Mouse (Mus musculus) cerebellum, adult 2 months (tissue): Measurements from ENCODE around the gene Carf. TPM values are rescaled to one million over a fixed set of nuclear protein-coding genes. Genes with fewer than 3 reads are reported as not detected.
A peak's percentile ranks its signal among the peaks of the same experiment; 100 is the strongest.

ENCODE experiments used
- DNase-seq, 2 experiments: peaks; one replicate each; pipeline ENCODE4 v3.0.0; 2021
- H3K27ac ChIP-seq: fragments of 200-500 bp; 2 replicates; pipeline ENCODE4 v1.5.1; 2012; ENCODE audit warnings: low read length, control low read depth, inconsistent platforms; ENCODE audit not compliant: insufficient read depth
- H3K27me3 ChIP-seq: fragments of 200-500 bp; 2 replicates; pipeline ENCODE4 v1.6.1; 2012; ENCODE audit warnings: inconsistent platforms, mild to moderate bottlenecking, low read length, moderate library complexity; ENCODE audit not compliant: control insufficient read depth, insufficient read depth
- H3K4me1 ChIP-seq: fragments of 200-500 bp; 2 replicates; pipeline ENCODE4 v1.6.1; 2011; ENCODE audit warnings: low read length; ENCODE audit not compliant: control insufficient read depth, insufficient read depth
- H3K4me3 ChIP-seq: fragments of 200-500 bp; replicated peaks from 2 replicates; pipeline ENCODE3; 2011; ENCODE audit warnings: mild to moderate bottlenecking, low read depth, low read length, control low read depth; ENCODE audit not compliant: insufficient read depth
- CTCF ChIP-seq: fragments of 200-500 bp; IDR thresholded peaks from 2 replicates; pipeline ENCODE4 v1.5.1; 2011; ENCODE audit warnings: low read depth, mild to moderate bottlenecking, control low read depth, low read length, moderate library complexity, borderline replicate concordance; ENCODE audit not compliant: insufficient read depth
- POLR2A ChIP-seq: fragments of 200-500 bp; IDR thresholded peaks from 2 replicates; pipeline ENCODE4 v1.6.1; 2011; ENCODE audit warnings: low read length, control low read depth, borderline replicate concordance; ENCODE audit not compliant: insufficient read depth
- WGBS: fragments of 180-500 bp; shearing (Covaris S2); methylation state at CpG from one replicate; pipeline ENCODE4 v1.1.7; 2018; 5-methylcytosine and 5-hydroxymethylcytosine counted together
- polyA plus RNA-seq: library from polyadenylated mRNA; depleted of rRNA; stranded (reverse); fragments of >200 nt; gene quantifications from 2 replicates; pipeline ENCODE4 v1.2.3, GENCODE M21; 2012

The Carf gene
- polyA plus RNA-seq, 1 experiment = 9.7 TPM

GRCm38 (mm10) chr1:60097277-60098023 is 597 bp upstream of the Carf start:
- under 1% methylated on average over 25 of the region's 25 CpGs for WGBS

DNA sequence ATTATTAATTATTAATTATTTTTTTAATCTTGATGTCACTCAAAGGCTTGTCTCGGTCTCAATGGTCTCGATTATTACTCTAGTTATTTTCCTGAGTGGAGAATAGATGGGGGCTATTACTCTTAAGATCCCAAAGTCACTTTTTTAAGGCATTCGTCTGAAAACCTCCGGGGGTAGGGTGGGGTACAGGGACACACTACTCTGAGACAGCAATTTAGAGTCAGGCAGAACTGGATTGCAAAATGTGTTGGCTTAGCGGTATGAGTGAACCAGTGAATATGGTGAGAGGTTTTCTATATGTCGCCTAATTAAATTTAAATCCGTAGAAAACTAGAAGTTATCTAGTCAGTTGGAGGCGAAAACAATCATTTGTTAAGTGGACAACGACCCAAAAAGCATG is 792 bp downstream of the Carf start:
- H3K4me1 ChIP-seq = peaks cover 3% of the 10 kb centered on the region; the same call in 1 of the 2 replicates
- WGBS = 6% methylated on average over 9 of the region's 9 CpGs
- DNase-seq = peak; percentile 8 to 16
- H3K27me3 ChIP-seq = no peaks in the 10 kb centered on the region
- no peak overlapping the region for H3K27ac ChIP-seq
- no peak for TF ChIP-seq POLR2A
- TF ChIP-seq CTCF = no peak
- H3K4me3 ChIP-seq = peak overlapping the region; percentile 57

More at GRCm38 (mm10) chr1:60097277-60098023, 597 bp upstream of the Carf start:
- Histone ChIP-seq H3K4me3 (peak overlapping the region; percentile 57), H3K27ac (peak overlapping the region; percentile 51; the same call in 1 of the 2 replicates), H3K4me1 (peaks cover 3% of the 10 kb centered on the region; the same call in 1 of the 2 replicates), H3K27me3 (no peaks in the 10 kb centered on the region)
- DNase-seq = peak; percentile 65 to 77
- TF ChIP-seq POLR2A = peak; percentile 51; the same call in 1 of the 2 replicates
- TF ChIP-seq CTCF = no peak

DNA sequence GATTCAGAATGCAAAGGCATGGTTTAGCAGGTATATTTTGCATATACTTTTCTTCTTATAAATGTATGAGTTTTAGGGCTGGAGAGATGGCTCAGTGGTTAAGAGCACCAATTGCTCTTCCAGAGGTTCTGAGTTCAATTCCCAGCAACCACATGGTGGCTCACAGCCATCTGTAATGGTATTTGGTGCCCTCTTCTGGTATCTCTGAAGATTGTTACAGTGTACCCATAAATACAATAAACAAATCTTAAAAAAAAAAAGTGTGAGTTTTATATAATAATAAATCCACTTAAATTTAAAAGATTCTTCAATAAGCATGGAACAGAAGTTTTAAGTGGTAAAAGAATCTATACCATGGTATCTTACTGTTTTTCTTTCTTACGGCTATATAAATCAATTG is 6.5 kb downstream of the Carf start:
- H3K4me1 ChIP-seq = no peaks in the 10 kb centered on the region
- 94% methylated on average over 1 of the region's 1 CpGs for WGBS
- no peaks in the 10 kb centered on the region for H3K27me3 ChIP-seq
- DNase-seq = no peak
- H3K27ac ChIP-seq = no peak overlapping the region
- H3K4me3 ChIP-seq = no peak overlapping the region
- TF ChIP-seq POLR2A (no peak), CTCF (no peak)

DNA sequence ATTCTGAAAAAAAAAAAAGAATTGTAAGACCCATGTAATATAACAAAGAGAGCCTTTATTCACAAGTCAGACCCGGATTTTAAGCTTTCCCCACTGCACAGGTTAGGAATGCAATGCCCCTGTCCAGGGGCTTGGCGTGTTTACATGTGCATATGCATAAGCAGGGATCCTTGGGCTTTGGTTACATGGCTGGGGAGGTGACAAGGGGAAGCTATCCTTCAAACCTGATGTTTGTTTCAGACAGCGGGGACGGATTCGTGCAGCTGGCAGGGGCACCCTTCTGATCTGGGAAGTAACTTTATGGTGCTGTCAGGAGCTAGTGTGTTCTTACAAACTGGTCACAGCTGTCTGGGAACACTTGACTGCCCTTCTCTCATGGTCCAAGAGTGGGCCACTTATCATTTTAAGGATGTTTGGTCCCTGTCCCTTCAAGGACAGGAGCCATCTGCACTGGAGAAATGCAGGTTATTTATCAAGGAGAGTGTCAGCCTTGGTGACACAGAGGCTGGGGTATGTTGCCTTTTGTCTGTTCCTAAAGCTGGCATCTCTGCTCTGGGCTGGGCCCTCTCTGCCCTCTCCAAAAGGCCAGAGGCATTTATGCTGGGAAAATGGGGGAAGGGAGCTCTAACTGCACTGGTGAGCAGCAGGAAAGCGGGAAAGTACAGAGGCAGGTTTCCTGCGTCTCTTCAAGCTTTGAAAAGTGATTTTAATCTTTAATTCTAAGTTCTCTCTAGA is 19.8 kb downstream of the Carf start:
- Histone ChIP-seq H3K4me1 (no peaks in the 10 kb centered on the region), H3K27me3 (no peaks in the 10 kb centered on the region), H3K27ac (no peak overlapping the region), H3K4me3 (no peak overlapping the region)
- TF ChIP-seq CTCF = no peak
- no peak for TF ChIP-seq POLR2A
- WGBS = 87% methylated on average over 7 of the region's 7 CpGs
- no peak for DNase-seq

DNA sequence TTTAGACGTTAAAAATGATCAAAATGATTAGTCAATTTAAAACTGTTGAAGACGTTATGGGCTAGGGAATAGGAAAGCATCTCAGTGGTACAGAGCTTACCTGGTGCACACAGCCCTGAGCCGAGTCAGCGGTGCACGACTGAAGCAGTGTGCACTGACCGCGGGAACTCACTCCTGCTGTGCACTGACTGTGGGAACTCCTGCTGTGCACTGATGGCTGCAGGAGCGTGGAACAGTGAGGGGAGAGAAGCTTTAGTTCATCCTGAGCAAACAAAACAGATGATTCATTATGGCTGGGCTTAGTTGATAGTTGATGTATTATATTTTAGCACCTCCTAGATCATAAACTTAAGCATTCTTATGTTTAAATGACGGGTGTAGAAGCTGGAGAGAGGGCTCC is 39.3 kb downstream of the Carf start:
- no peak overlapping the region for H3K27ac ChIP-seq
- H3K4me3 ChIP-seq = no peak overlapping the region
- no peak for TF ChIP-seq CTCF
- no peak for TF ChIP-seq POLR2A
- no peaks in the 10 kb centered on the region for H3K4me1 ChIP-seq
- WGBS = 36% methylated on average over 9 of the region's 9 CpGs
- no peaks in the 10 kb centered on the region for H3K27me3 ChIP-seq
- DNase-seq = no peak

- TF ChIP-seq CTCF (no peak), POLR2A (no peak)
- Histone ChIP-seq H3K4me1 (no peaks in the 10 kb centered on the region), H3K27ac (no peak overlapping the region), H3K27me3 (no peaks in the 10 kb centered on the region), H3K4me3 (no peak overlapping the region)
- 82% methylated on average over 5 of the region's 5 CpGs for WGBS
- no peak for DNase-seq
Observed at GRCm38 (mm10) chr1:60152700-60153099, 54.7 kb downstream of the Carf start.

DNA sequence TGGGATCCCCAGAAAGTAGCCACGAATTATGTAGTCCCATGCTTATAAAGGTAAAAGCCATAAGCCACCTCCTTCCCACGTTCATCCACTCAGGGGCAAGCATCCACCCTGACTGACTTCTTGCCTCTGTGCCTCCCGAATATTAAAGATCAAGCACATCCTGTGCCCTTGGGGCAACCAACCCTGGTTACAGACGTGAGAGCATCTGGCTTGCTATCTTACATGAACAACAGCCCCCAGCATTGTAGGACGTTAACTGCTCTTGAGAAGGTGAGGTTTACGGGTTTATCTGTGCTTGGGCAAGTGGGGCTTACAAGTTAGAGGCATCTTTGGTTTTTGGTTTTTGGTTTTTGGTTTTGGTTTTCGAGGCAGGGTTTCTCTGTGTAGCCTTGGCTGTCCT is 58.6 kb downstream of the Carf start:
- Histone ChIP-seq H3K27ac (no peak overlapping the region), H3K27me3 (no peaks in the 10 kb centered on the region), H3K4me1 (no peaks in the 10 kb centered on the region), H3K4me3 (no peak overlapping the region)
- no peak for DNase-seq
- TF ChIP-seq CTCF (no peak), POLR2A (no peak)
- WGBS = 87% methylated on average over 7 of the region's 7 CpGs

- Histone ChIP-seq H3K4me3 (no peak overlapping the region), H3K4me1 (no peaks in the 10 kb centered on the region), H3K27ac (no peak overlapping the region), H3K27me3 (no peaks in the 10 kb centered on the region)
- DNase-seq = no peak
- WGBS = 59% methylated on average over 3 of the region's 3 CpGs
- TF ChIP-seq POLR2A (no peak), CTCF (peak; percentile 24; the same call in 1 of the 2 replicates)
Observed at GRCm38 (mm10) chr1:60158411-60158810, 60.4 kb downstream of the Carf start.
